Mouse (Mus musculus): ENCODE data around the gene Coa7.
A peak's percentile ranks its signal among the peaks of the same experiment; 100 is the strongest.
"Not testable (repeated sequence)": the region's sequence is repeated elsewhere in the genome, so short reads cannot be mapped to it uniquely, and the experiment has no call there.

The Coa7 gene

GRCm38 (mm10) chr4:108344631-108345083 lies 16.7 kb downstream of the Coa7 start:
- no peak for DNase-seq (ENCODE audit: low spot score)

- DNase-seq (ENCODE audit: low spot score): no peak
Measured at GRCm38 (mm10) chr4:108345826-108346225, 17.9 kb downstream of the Coa7 start.

DNA sequence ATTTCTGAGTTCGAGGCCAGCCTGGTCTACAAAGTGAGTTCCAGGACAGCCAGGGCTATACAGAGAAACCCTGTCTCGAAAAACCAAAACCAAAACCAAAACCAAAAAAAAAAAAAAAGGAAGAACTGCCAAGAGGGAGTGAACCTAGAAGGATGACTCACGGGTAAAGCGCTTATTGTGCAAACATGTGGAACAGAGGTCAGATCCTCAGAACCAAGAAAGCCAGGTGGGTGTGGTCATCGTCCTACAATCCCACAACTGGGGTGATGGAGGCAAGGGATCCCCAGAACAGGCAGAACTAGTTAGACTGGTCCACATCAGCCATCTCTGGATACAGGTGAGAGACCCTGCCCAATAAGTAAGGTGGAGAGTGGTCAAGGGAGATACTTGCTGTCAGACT lies 19.2 kb downstream of the Coa7 start:
- no peak for DNase-seq (ENCODE audit: low spot score)

GRCm38 (mm10) chr4:108348256-108348875 lies 20.4 kb downstream of the Coa7 start:
- no peak for DNase-seq (ENCODE audit: low spot score)

GRCm38 (mm10) chr4:108349064-108349463 lies 21.1 kb downstream of the Coa7 start:
- DNase-seq (ENCODE audit: low spot score): no peak

DNA sequence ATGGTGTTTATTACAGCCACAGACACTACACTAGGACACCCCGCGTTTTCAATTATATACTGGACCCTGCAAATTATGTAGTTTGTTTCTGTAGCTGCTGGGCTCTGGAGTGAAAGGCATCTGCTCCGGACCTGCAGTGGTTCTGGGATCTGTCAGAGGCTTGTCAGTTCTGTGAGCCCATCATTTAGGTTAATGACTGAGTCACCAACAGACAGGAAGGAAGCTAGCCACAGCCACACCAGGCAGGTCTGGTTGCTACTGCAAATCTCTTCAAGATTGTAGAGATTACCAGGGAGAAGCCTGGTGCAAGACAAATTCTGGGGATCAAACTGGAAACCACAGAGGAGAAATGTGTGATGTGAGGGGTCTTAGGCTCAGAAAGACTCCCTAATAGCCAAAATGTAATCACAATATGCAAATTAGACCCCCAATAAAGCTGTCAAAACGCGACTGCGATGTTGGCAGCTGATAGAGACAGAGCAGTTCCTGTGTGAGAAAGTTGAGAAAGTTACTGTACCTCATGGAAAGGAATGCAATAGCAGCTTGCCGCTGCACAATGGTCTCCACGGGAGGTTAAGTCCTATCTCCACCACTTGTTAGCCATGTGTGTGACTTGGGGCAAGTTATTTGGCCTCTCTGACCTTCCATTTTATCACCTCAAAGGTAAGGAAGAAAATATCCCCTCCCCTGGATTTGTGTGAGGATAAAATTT lies 22.1 kb downstream of the Coa7 start:
- DNase-seq (ENCODE audit: low spot score): peak; percentile 78

DNA sequence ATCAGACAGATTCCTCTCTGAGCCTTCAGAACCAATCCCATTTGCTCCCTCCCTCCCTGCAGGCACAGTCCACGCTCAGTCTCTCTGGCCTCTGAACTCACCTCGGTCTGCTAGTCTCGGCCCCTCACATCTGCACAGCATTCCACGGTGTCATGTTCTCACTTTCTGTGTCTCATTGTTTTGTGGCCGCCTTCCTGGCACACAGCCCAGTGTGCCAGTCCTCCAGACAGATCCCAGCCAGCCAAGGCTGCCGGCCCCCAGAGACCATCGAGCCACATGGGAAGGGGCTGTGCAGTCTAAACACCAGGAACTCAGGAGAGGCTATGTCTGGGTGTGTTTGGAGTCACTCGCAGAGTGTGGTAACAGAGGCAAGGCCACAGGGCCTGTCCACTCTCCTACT lies 22.9 kb downstream of the Coa7 start:
- DNase-seq (ENCODE audit: low spot score): peak; percentile 87

DNA sequence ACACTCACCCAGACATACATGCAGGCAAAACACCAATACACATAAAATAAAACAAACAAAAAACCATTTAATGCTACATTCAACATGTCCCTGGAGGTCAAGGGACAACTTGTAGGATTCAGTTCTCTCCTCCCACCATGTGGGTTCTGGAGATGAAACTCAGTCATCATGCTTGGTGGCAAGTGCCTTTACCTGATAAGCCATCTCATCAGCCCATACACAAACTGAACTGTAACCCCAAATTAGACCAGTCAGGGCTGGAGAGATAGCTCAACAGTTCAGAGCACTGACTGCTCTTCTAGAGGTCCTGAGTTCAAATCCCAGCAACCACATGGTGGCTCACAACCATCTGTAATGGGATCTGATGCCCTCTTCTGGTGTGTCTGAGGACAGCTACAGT lies 25.7 kb downstream of the Coa7 start:
- DNase-seq (ENCODE audit: low spot score): not testable (repeated sequence)

GRCm38 (mm10) chr4:108357458-108357857 lies 29.5 kb downstream of the Coa7 start:
- no peak for DNase-seq (ENCODE audit: low spot score)

- no peak for DNase-seq (ENCODE audit: low spot score)
Measured at GRCm38 (mm10) chr4:108358498-108358897, 30.6 kb downstream of the Coa7 start.

GRCm38 (mm10) chr4:108360136-108361055 lies 32.5 kb downstream of the Coa7 start:
- DNase-seq (ENCODE audit: low spot score): no peak

GRCm38 (mm10) chr4:108362321-108363261 lies 34.7 kb downstream of the Coa7 start:
- DNase-seq (ENCODE audit: low spot score): no peak

DNA sequence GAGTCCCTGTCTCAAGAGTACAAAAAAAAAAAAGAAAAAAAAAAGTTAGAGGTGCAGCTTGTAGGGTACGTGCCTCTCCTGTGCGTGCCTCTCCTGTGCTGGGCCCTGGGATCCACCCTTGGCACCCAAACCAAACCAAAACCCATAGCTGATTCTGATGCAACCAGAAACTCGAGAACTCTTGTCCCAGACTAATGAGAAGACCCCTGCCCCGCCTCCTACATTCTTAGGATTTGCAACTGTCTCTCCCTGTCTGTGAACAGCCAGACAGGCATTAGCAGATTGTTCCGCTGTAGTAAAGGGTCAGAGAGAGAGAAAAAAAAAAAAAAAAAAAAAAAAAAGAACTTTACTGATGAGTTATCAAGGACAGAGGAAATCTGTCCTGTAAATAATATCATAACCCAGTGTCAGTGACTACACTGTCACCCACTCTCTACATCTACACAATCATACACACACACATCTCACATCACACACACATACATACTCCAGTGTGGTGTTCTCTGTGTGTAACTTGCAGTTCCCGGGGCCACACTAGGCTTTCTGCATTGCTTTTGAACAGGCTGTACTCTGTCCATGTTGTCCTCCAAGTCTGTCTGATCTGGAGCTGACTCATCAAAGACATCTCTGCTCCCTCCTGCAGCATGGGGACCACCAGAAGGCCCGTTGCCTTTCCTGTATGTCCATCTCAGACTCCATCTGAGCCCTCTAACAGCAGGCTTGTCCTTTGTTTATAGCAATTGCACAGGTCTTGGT lies 35.6 kb downstream of the Coa7 start:
- DNase-seq (ENCODE audit: low spot score): no peak

GRCm38 (mm10) chr4:108364111-108364476 lies 36.2 kb downstream of the Coa7 start:
- no peak for DNase-seq (ENCODE audit: low spot score)

DNA sequence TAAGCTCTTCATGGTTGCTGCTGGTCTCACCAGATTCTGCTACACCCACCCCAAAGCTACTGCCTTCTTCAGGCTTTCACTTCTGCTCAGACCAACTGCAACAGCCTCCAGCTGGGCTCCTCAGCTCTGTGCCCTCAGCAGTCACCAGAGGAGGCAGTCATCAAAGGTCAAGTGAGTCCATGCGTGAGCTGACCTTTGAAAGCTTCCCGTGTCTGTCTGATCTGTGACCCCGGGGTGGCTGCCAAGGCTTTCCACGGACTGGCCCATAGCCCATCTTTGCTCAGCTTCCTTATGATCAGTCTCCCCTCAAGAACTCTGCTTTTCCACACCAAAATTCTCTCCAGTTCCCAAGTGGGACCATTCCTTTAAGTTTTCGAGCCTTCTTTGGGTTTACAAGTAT lies 41.3 kb downstream of the Coa7 start:
- no peak for DNase-seq (ENCODE audit: low spot score)

- no peak for DNase-seq (ENCODE audit: low spot score)
Measured at GRCm38 (mm10) chr4:108370409-108370808, 42.5 kb downstream of the Coa7 start.

GRCm38 (mm10) chr4:108371421-108371820 lies 43.5 kb downstream of the Coa7 start:
- no peak for DNase-seq (ENCODE audit: low spot score)

DNA sequence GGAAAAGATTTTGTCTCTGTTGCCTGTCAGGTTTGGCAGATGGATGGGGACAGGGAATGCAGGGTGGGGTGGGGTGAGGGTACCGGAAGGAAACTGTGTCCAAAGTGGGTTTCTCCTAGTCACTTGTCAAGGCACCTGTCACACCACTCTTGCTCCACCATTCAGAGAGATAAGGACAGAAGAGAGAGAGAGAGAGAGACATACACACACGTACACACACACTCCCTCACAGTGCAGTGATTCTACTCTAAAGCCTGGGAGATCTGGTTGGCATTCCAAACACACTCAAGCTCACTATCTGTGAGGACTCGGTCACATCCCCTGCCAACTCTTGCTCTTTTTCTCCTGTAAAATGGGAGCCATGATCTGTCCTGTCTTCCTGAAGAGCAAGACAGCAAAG lies 44.2 kb downstream of the Coa7 start:
- DNase-seq (ENCODE audit: low spot score): no peak

DNA sequence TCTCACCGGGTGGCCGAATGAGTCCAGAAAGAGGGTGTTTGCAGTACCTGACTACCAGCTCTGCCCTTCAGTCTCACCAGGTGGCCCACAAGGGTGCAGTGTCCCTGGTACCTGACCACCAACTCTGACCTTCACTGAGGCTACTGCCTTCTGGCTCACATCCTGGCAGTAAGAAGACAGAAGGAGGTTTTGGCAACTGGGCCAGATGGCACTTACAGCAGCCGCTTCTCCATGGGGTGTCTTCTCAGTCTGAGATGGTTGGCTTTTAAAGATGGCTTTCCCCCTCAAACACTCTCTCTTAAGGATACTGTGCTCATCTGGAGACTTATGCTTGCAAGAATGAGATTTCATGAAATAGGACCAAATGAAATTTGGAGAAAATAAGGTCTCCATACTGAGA lies 51.5 kb downstream of the Coa7 start:
- DNase-seq (ENCODE audit: low spot score): no peak

GRCm38 (mm10) chr4:108380146-108380545 lies 52.2 kb downstream of the Coa7 start:
- DNase-seq (ENCODE audit: low spot score): peak; percentile 61

- DNase-seq (ENCODE audit: low spot score): no peak
Measured at GRCm38 (mm10) chr4:108383183-108383714, 55.3 kb downstream of the Coa7 start, which contains the start of gene Shisal2a. Shisal2a (minus strand) TSS chr4:108383349.
